Mouse (Mus musculus) ES-Bruce4 (cell line): ENCODE measurements around the gene Pde4d.

Experiments used
- CTCF ChIP-seq: IDR thresholded peaks from one replicate; pipeline ENCODE4 v1.8.1; 2011; ENCODE audit warnings: low read depth, low read length
- EP300 ChIP-seq: IDR thresholded peaks from 2 replicates; pipeline ENCODE4 v1.6.1; 2011; ENCODE audit warnings: low read depth, low read length; ENCODE audit not compliant: insufficient read depth
- POLR2A ChIP-seq: IDR thresholded peaks from one replicate; pipeline ENCODE4 v1.8.1; 2011; ENCODE audit warnings: low read length; ENCODE audit not compliant: insufficient read depth

DNA sequence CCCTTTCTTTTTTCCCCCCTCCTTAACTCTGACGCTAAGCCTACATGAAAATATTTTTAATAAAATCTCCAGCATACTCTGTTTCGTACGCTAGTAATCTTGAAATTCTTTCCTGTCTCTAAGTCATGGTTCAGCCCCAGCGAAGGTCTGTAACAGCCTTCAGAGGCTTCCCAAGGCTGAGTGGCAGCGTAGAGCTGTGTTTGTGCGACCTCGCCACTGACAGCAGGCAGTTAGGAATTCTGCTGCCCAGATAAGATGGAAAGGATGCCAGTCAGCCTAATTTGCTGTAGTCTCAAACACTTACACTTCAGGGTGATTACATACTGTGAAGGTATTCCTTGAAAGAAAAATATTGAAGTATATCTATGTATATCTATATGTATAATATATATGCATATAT lies 371.5 kb downstream of the Pde4d start:
- TF ChIP-seq POLR2A (no peak), EP300 (no peak), CTCF (no peak)
